Mouse (Mus musculus): ENCODE measurements around the gene 1810049J17Rik. TPM values are rescaled to one million over a fixed set of nuclear protein-coding genes. Genes with fewer than 3 reads are reported as not detected.

1810049J17Rik gene
- polyA plus RNA-seq, 1 experiment from 2014 or later = 0.67 TPM

DNA sequence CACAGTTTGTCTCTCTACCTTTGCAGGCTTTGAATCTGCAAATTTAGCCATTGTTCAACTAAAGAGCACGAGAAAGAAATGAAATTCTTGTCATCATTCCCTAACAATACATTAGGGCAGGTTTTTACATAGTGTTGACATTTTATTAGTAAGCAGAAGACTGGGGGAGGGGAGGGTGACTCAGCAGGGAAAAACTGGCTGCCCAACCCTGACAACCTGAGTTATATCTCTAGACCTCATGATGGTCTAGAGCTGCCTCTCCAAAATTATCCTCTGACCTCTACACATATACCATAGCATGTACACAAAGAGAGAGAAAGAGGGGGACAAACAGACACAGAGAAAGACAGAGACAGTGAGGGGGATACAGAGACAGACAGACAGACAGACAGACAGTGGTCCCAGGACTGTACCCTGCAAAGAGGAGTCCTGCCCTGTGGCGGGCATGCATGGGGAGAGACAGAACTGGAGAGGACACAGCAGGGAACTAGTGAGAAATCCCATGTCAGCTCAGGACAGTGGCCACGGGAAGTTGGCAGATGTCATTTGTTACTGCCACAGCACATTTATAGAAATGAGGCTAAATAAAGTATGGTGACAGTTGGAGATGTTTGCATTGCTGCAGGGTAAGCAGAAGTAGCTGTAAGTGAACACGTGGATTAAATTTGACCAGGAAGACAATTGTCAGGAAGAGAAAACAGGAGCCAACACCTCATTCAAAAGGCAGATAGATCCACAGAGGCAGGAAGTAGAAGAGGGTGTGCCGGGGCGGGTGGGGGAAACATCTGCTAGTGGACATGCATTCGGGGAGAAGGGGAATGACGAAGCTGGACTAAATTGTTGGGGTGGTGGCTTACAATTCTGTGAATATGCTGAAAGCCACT, 15.3 kb downstream of the 1810049J17Rik start:
- Histone ChIP-seq H3K4me3 (ENCODE audit: low read length) (no peak overlapping the region), H3K4me1 (replicated peaks; ENCODE audit: control insufficient read depth, insufficient read depth, low read length) (peaks cover 10% of the 10 kb centered on the region), H3K4me2 (ENCODE audit: low read depth, low read length) (no peak overlapping the region; the same call in 1 of the 2 replicates), H3K36me3 (ENCODE audit: control insufficient read depth, insufficient read depth, low read length) (no peaks in the 10 kb centered on the region), H3K9ac (ENCODE audit: low read length) (no peak overlapping the region), H3K27me3 (ENCODE audit: control insufficient read depth, insufficient read depth, low read depth, low read length) (no peaks in the 10 kb centered on the region), H3K9me3 (ENCODE audit: control insufficient read depth, low read length) (no peaks in the 10 kb centered on the region), H3K27ac (ENCODE audit: low read length) (no peak overlapping the region)
- WGBS = 30% methylated on average over 8 of the region's 8 CpGs
- no peak for ATAC-seq (ENCODE audit: low read depth)

DNA sequence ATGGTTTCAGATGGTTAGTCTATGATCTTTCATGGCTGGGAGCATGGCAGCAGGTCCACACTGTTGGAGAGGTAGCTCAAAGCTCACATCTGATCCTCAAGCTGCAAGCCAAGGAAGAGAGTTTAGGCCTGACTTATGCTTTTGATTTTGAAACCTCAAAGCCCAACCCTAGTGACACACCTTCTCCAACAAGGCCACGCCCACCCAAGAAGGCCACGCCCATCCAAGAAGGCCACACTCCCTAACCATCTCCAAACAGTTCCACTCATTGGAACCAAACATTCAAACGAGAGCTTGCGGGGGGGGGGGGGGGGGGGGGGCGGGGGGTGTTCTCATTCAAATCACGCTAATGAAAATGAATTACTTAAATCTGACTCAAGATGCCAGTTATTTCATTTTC, 19.9 kb downstream of the 1810049J17Rik start:
- Histone ChIP-seq H3K4me3 (ENCODE audit: low read length) (no peak overlapping the region), H3K4me1 (replicated peaks; ENCODE audit: control insufficient read depth, insufficient read depth, low read length) (peaks cover 6% of the 10 kb centered on the region), H3K9me3 (ENCODE audit: control insufficient read depth, low read length) (no peaks in the 10 kb centered on the region), H3K9ac (ENCODE audit: low read length) (no peak overlapping the region), H3K4me2 (ENCODE audit: low read depth, low read length) (no peak overlapping the region), H3K27me3 (ENCODE audit: control insufficient read depth, insufficient read depth, low read depth, low read length) (no peaks in the 10 kb centered on the region), H3K27ac (ENCODE audit: low read length) (no peak overlapping the region), H3K36me3 (ENCODE audit: control insufficient read depth, insufficient read depth, low read length) (no peaks in the 10 kb centered on the region)
- ATAC-seq (ENCODE audit: low read depth) = no peak
- 59% methylated on average over 5 of the region's 6 CpGs for WGBS

DNA sequence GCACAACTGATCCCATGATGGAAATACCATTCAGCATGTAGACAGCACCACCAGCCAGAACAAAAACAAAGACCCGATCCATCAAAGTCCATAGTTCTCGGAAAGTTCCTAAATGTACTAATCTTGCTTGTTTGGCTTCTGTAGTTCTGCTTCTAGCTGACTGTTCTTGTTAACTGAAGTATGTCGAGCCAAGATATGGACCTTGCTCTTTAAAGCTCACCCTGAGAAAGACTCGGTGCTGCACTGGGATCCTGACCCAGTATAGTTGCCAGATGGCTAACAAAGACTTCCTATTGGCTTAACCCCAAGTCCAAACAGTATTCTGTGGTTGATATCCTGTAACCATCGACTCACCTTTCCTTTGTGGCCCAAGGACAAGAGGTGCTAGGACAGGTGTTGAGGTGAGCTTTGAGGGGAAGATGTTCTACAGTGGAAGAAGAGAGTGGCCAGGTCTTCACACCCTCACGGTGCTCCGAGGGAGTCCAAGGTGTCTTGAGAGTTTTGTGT, 23.4 kb downstream of the 1810049J17Rik start:
- WGBS = 72% methylated on average over 7 of the region's 7 CpGs

DNA sequence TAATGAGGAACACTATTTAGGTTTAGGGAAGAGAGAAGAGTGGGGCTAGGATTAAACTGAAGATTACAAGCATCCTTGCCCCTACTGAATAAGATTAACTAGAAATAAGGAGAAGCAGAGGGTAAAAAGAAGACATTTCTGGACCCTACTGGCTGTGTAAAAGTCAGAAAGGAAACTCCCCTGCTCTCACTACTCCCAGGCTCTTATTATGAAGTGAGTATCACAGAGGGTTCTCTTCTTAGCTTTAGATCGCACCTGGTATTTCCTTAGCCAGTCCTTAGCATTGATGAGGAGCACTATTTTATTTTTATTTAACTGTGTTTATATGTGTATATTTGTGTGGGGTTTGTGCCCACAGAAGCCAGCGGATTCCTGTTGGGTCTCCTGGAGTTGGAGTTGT, 25.5 kb downstream of the 1810049J17Rik start:
- no peak for ATAC-seq (ENCODE audit: low read depth)
- Histone ChIP-seq H3K9ac (ENCODE audit: low read length) (no peak overlapping the region), H3K4me1 (replicated peaks; ENCODE audit: control insufficient read depth, insufficient read depth, low read length) (no peaks in the 10 kb centered on the region), H3K36me3 (ENCODE audit: control insufficient read depth, insufficient read depth, low read length) (no peaks in the 10 kb centered on the region), H3K27me3 (ENCODE audit: control insufficient read depth, insufficient read depth, low read depth, low read length) (no peaks in the 10 kb centered on the region), H3K4me2 (ENCODE audit: low read depth, low read length) (no peak overlapping the region), H3K4me3 (ENCODE audit: low read length) (no peak overlapping the region), H3K27ac (ENCODE audit: low read length) (no peak overlapping the region), H3K9me3 (ENCODE audit: control insufficient read depth, low read length) (no peaks in the 10 kb centered on the region)
- WGBS = 42% methylated on average over 2 of the region's 2 CpGs

More for the DNA sequence above, 23.4 kb downstream of the 1810049J17Rik start:
- Histone ChIP-seq H3K4me2 (ENCODE audit: low read depth, low read length) (no peak overlapping the region), H3K4me1 (replicated peaks; ENCODE audit: control insufficient read depth, insufficient read depth, low read length) (no peaks in the 10 kb centered on the region), H3K9ac (ENCODE audit: low read length) (no peak overlapping the region), H3K27ac (ENCODE audit: low read length) (no peak overlapping the region), H3K36me3 (ENCODE audit: control insufficient read depth, insufficient read depth, low read length) (no peaks in the 10 kb centered on the region), H3K4me3 (ENCODE audit: low read length) (no peak overlapping the region), H3K9me3 (ENCODE audit: control insufficient read depth, low read length) (no peaks in the 10 kb centered on the region), H3K27me3 (ENCODE audit: control insufficient read depth, insufficient read depth, low read depth, low read length) (no peaks in the 10 kb centered on the region)
- ATAC-seq (ENCODE audit: low read depth) = no peak

DNA sequence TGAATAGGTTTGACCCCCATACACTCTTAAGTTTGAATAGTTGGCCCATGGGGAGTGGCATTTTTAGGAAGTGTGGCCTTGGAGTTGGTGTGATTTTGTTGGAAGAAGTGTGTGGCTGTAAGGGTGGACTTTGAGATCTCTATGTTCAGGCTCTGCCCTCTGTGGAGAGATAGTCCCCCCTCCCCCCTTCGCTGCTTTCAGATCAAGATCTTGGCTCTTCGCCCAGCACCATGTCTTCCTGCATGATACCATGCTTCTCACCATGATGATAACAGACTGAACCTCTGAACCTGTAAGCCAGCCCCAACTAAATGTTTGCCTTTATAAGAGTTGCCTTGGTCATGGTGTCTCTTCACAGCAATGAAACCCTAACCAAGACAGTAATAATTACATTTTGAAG, 29.9 kb downstream of the 1810049J17Rik start:
- no peak overlapping the region for H3K9ac ChIP-seq (ENCODE audit: low read length)
- WGBS = 91% methylated on average over 2 of the region's 2 CpGs
- H3K4me2 ChIP-seq (ENCODE audit: low read depth, low read length) = no peak overlapping the region
- no peaks in the 10 kb centered on the region for H3K27me3 ChIP-seq (ENCODE audit: control insufficient read depth, insufficient read depth, low read depth, low read length)
- H3K9me3 ChIP-seq (ENCODE audit: control insufficient read depth, low read length) = no peaks in the 10 kb centered on the region
- no peak overlapping the region for H3K27ac ChIP-seq (ENCODE audit: low read length)
- no peak overlapping the region for H3K4me3 ChIP-seq (ENCODE audit: low read length)
- H3K36me3 ChIP-seq (ENCODE audit: control insufficient read depth, insufficient read depth, low read length) = no peaks in the 10 kb centered on the region
- no peak for ATAC-seq (ENCODE audit: low read depth)
- no peaks in the 10 kb centered on the region for H3K4me1 ChIP-seq (replicated peaks; ENCODE audit: control insufficient read depth, insufficient read depth, low read length)

DNA sequence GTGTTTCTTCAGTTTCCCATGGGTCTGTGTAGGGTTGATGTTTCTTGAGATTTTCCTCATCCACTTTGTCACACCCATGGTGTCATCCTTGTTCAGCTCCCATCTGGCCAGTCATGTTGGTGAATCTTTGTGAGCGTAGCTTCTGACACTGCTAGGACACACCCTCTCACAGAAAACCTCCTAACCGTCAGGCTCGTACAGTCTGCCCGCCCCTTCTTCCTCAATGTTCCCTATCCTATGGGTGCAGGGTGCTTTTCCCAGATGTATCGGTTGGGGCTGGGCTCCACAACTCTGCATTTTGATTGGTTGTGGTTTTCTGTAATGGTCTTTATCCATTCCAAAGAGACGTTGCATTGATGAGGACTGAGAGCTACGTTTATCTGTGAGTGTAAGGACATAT, 31.4 kb downstream of the 1810049J17Rik start:
- Histone ChIP-seq H3K27ac (ENCODE audit: low read length) (no peak overlapping the region), H3K4me1 (replicated peaks; ENCODE audit: control insufficient read depth, insufficient read depth, low read length) (peaks cover 2% of the 10 kb centered on the region), H3K9ac (ENCODE audit: low read length) (no peak overlapping the region), H3K9me3 (ENCODE audit: control insufficient read depth, low read length) (no peaks in the 10 kb centered on the region), H3K4me2 (ENCODE audit: low read depth, low read length) (no peak overlapping the region), H3K36me3 (ENCODE audit: control insufficient read depth, insufficient read depth, low read length) (no peaks in the 10 kb centered on the region), H3K4me3 (ENCODE audit: low read length) (no peak overlapping the region), H3K27me3 (ENCODE audit: control insufficient read depth, insufficient read depth, low read depth, low read length) (no peaks in the 10 kb centered on the region)
- WGBS = 75% methylated on average over 7 of the region's 7 CpGs
- ATAC-seq (ENCODE audit: low read depth) = no peak

DNA sequence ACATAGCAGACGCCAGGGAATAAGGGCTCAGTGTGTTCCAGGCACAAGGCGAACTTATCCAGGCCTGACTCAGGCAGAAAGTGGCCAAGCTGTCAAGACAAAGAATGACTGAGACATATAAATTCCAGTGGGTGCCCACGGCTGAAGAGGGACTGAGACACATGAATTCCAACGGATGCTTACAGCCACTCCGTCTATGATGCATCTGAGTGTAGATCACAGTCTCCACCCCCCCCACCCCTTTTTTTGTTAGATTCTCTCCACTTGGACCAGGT, 36.2 kb downstream of the 1810049J17Rik start:
- 0 out of 2 replicates have a peak, but pooled peaks have one; percentile 13 for ATAC-seq (ENCODE audit: low read depth)
- Histone ChIP-seq H3K9ac (ENCODE audit: low read length) (no peak overlapping the region), H3K36me3 (ENCODE audit: control insufficient read depth, insufficient read depth, low read length) (no peaks in the 10 kb centered on the region), H3K4me1 (replicated peaks; ENCODE audit: control insufficient read depth, insufficient read depth, low read length) (peaks cover 6% of the 10 kb centered on the region), H3K4me2 (ENCODE audit: low read depth, low read length) (no peak overlapping the region), H3K27ac (ENCODE audit: low read length) (peak overlapping the region; percentile 30), H3K27me3 (ENCODE audit: control insufficient read depth, insufficient read depth, low read depth, low read length) (no peaks in the 10 kb centered on the region), H3K9me3 (ENCODE audit: control insufficient read depth, low read length) (no peaks in the 10 kb centered on the region), H3K4me3 (ENCODE audit: low read length) (no peak overlapping the region)
- 41% methylated on average over 5 of the region's 5 CpGs for WGBS

DNA sequence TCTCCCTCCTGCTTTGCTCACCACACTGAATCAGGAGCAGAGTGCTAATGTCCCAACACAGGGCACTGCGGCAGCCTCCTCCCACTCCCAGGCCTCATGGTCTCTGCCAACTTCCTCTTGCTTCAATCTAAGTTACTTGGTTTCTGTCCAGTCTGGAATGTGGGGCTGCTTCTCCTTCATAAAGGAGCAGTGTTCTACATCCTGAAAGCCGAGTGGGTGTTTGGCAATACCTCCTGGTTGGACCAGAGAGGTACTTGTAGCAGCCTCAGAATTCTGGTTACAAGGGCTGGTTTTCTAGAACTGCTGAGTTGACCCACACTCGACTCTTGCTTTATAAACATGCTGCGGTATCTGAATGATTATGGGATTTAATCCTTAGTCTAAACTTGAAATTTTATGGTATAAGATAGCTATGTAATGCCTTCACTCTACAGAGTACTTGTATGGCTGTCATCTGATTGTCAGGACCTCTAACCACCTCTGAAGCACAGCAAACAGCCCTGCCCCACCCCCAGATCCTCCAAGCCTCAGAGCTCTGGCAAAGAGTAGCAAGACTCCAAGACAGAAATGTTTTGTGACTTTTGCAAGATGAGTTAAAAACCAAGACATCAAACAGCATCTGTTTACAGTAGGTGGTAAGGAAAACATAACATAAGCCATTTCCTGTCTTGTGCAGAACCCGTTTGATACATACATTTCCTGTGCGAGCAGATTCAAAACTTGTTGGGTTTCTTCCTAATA, 36.7 kb downstream of the 1810049J17Rik start:
- peak overlapping the region; percentile 30 for H3K27ac ChIP-seq (ENCODE audit: low read length)
- H3K27me3 ChIP-seq (ENCODE audit: control insufficient read depth, insufficient read depth, low read depth, low read length) = no peaks in the 10 kb centered on the region
- 25% methylated on average over 6 of the region's 6 CpGs for WGBS
- H3K4me3 ChIP-seq (ENCODE audit: low read length) = no peak overlapping the region
- H3K9ac ChIP-seq (ENCODE audit: low read length) = no peak overlapping the region
- ATAC-seq (ENCODE audit: low read depth) = peak; percentile 89
- peaks cover 6% of the 10 kb centered on the region for H3K4me1 ChIP-seq (replicated peaks; ENCODE audit: control insufficient read depth, insufficient read depth, low read length)
- no peaks in the 10 kb centered on the region for H3K36me3 ChIP-seq (ENCODE audit: control insufficient read depth, insufficient read depth, low read length)
- H3K9me3 ChIP-seq (ENCODE audit: control insufficient read depth, low read length) = no peaks in the 10 kb centered on the region
- no peak overlapping the region for H3K4me2 ChIP-seq (ENCODE audit: low read depth, low read length)

DNA sequence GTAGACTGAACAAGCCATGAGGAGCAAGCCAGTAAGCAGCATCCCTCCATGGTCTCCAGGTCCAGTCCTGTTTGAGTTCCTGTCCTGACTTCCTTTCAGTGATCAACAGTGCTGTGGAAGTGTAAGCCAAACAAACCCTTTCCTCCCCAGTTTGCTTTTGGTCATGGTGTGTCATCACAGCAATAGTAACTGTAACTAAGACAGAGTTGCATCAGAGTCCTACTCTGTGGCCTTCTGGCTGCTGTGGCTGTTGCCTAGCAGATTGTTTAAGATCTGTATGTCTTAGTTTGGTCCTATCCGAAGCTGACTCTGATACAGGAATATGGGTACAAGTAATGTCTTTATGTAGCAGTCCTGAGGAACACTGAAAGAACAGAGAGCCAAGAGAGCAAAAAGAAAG, 41.9 kb downstream of the 1810049J17Rik start:
- H3K4me2 ChIP-seq (ENCODE audit: low read depth, low read length) = no peak overlapping the region
- H3K27ac ChIP-seq (ENCODE audit: low read length) = no peak overlapping the region
- no peak for ATAC-seq (ENCODE audit: low read depth)
- no peaks in the 10 kb centered on the region for H3K36me3 ChIP-seq (ENCODE audit: control insufficient read depth, insufficient read depth, low read length)
- H3K9me3 ChIP-seq (ENCODE audit: control insufficient read depth, low read length) = no peaks in the 10 kb centered on the region
- H3K27me3 ChIP-seq (ENCODE audit: control insufficient read depth, insufficient read depth, low read depth, low read length) = no peaks in the 10 kb centered on the region
- H3K4me1 ChIP-seq (replicated peaks; ENCODE audit: control insufficient read depth, insufficient read depth, low read length) = no peaks in the 10 kb centered on the region
- WGBS = 97% methylated on average over 1 of the region's 1 CpGs
- no peak overlapping the region for H3K9ac ChIP-seq (ENCODE audit: low read length)
- no peak overlapping the region for H3K4me3 ChIP-seq (ENCODE audit: low read length)

Data from lung, embryonic 16.5 days (tissue).